Mouse (Mus musculus) layer of hippocampus, adult 8-10 months (tissue): ENCODE data around the gene H6pd. TPM values are rescaled to one million over a fixed set of nuclear protein-coding genes. Genes with fewer than 3 reads are reported as not detected.
"Not testable (repeated sequence)": the region's sequence is repeated elsewhere in the genome, so short reads cannot be mapped to it uniquely, and the experiment has no call there.

ENCODE experiments used
- DNase-seq, 2 experiments: peaks; one replicate each; pipeline ENCODE4 v3.0.0; 2022; ENCODE audit warnings: low spot score in 2 of 2
- total RNA-seq, 4 experiments: library from RNA; stranded (reverse); gene quantifications; 2 replicates each; pipeline ENCODE4 v1.2.4; 2022

The H6pd gene
- 10 to 100 TPM; 11.9 to 14.4 (median 14.1) TPM for total RNA-seq

- DNase-seq, result peak; percentile 76 to 80
These were observed at the start of gene H6pd for GRCm38 (mm10) chr4:150008853-150009586. Gene H6pd (minus strand): TSS chr4:150009023.

DNA sequence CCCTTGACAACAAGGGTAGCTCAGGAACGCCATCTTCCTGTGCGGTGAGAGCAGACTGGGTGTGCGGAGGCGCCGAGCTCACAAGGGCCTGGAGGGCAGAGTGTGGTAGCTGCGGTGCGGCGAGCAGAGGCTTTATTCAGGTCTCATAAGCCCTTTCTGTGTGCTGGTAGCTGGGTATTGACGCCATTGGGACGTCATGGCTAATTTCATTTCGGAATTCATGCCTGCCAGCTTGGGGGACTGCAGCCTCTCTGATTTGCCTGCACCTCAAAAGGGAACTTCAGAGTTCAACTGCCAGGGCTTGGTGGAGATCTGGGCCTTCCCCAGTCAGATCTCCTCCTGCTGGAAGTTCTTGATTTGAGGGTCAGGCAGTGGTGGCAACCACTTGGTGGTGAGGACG is 48.9 kb upstream of the H6pd start:
- no peak for DNase-seq

DNA sequence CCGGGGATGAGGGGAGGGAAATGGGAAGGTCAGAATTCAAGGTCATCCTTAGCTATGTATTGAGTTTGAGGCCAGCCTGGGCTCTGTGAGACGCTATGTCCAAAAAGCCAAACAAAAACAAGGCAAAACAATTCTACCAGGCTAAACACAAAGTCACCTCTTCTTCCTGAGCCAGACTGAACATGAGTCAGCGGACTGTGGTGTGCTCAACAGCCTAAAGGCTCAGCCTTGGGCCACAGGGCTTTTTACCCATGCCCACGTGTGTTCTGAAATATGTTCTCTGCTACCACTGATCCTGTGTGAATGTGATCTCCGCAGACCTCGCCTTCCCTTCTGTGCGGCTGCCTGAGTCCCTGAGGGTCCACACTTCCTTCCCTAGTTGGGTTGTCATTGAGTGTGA is 47.3 kb upstream of the H6pd start:
- DNase-seq, result no peak

- DNase-seq, result no peak
These were observed 43.6 kb upstream of the H6pd start for GRCm38 (mm10) chr4:150052380-150052779.

- no peak for DNase-seq
These were observed 42.7 kb upstream of the H6pd start for GRCm38 (mm10) chr4:150051514-150051913.

DNA sequence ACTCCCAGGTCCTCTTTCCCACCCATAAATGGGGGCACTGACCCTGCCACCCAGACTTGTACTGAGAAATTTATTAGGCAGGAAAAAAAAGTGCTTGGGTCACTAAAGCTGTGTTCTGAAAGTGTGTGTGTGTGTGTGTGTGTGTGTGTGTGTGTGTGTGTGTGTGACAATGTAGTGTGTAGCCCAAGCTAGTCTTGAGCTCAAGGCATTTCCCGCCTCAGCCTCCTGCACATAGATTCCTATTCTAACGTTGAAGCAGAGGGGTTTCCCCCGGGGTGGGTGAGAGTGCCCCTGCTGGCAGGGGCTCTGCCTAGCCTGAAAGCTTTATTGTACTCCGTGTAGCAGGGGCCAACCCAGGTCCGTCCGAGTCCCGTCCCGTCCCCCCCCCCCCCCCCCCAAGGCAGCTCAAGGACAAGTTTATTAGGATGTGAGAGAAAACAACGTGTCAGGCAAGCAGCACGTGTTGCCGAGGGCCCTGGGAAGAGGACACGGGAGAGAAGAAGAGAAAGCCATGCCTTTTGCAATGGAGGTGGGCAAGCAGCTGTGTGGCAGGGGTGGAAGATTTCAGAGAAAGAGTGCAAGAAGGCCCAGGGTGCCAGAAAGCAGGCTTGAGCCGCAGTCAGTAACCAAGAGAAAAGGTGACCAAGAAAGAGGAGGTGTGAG is 40.9 kb upstream of the H6pd start:
- DNase-seq, result no peak

GRCm38 (mm10) chr4:150049157-150049513 is 40.3 kb upstream of the H6pd start:
- DNase-seq, result no peak

GRCm38 (mm10) chr4:150048478-150049156 is 39.8 kb upstream of the H6pd start:
- no peak for DNase-seq

DNA sequence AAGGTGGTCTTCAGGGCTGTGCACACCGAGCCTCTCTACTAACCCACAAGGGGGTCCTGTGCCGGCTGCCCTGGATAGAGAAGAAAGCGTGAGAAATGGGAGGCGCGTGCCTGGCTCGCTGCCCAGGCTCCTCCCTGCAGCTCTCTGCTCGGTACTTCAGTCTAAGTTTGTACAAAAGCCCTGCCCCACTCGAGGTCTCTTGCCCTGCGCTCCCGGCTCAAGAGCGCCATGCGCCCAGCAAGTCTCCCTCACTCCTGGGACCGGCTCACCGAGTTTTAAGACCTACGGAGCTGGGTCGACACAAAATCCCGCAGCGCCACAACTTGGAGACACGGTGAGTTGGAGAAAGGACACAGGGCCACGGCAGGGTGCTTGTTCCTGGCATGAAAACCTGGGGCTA is 39.2 kb upstream of the H6pd start:
- no peak for DNase-seq

- DNase-seq, result no peak
These were observed 34.8 kb upstream of the H6pd start for GRCm38 (mm10) chr4:150043591-150043990.

DNA sequence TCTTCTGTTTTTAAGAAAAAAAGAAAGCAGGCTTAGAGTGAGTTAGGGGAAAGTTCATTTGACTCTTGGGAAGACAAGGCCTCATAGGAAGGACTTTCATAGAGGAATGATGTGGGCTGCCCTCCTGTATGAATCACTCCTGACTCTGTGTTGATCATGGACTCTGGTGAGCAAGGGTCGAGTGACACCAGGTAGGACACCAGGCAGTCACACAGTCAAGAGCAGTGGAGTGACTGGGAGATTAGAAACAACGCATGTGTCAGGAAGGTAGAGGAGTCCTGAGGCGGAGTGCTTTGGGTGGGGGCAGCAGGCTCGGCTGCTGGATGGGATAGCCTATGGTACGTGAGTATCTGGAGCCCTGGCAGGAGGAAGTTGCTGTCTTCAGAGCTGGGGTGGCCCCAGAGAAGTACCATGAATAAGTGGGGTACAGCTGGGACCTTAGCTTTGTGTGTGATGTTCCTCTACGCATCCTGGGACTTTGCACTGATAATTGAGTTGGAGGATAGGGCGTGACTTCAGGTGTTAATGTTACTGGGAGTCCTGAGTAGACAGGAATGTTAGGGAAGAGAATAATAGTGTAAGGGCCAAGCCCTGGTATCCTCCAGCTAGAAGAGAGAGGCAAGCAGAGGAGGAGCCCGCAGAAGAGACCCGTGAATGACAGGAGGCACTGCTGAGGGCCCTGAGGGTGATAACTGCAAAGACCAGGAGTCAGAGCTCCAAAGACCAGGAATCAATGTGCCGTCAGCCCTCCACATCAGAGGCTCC is 32.7 kb upstream of the H6pd start:
- DNase-seq, result no peak

DNA sequence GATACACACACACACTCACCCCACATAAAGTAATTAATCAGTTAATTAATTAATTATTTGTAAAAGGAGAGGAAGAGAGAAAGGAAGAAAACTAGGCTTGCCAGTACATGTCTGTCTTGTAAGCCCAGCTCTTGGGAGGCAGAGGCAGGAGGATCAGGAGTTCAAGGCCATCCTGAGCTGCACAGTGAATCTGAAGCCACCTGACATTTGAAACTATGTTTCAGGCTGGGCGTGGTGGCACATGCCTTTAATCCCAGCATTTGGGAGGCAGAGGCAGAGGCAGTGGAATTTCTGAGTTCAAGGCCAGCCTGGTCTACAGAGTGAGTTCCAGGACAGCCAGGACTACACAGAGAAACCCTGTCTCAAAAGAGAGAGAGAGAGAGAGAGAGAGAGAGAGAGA is 32.0 kb upstream of the H6pd start:
- not testable (repeated sequence) for DNase-seq

GRCm38 (mm10) chr4:150040003-150040581 is 31.3 kb upstream of the H6pd start:
- no peak for DNase-seq

DNA sequence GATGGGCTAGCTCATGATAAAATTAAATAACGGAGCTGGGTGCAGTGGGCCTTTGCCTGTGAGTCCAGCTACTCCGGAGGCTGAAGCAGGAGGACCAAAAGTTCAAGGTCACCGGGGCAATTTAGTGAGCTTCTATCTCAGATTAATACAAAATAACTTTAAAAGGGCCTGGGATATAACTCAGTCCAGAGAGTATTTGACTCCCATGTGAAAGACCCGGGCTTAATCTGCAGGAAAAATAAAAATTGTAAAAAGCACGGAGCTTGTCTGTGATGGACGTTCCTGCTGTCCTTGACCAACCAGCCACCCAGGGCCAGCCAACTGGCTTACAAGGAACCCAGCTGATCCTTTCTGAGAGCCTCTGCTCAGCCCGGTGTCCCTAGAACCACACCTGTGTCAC is 29.7 kb upstream of the H6pd start:
- no peak for DNase-seq

GRCm38 (mm10) chr4:150036094-150036493 is 27.3 kb upstream of the H6pd start:
- no peak for DNase-seq

DNA sequence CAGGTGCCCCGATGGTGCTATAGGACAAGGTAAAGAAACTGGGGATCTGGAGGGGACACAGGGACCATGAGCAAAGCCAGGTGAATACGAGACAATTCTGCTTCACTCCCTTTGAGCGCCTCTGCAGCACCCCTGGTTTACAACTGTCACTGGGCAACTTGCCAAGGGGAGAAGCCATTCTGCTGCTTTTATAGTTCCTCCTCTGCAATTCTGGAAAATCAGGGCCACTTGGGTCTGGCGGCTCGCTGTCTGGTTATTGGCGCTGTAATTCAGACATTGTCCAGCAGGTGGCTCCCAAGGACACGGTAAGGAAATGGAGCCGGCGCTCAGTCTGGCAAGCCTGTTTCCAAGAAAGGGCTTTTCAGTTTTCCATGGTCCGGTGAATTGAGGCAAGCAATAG is 26.5 kb upstream of the H6pd start:
- peak; percentile 74 to 93 for DNase-seq

DNA sequence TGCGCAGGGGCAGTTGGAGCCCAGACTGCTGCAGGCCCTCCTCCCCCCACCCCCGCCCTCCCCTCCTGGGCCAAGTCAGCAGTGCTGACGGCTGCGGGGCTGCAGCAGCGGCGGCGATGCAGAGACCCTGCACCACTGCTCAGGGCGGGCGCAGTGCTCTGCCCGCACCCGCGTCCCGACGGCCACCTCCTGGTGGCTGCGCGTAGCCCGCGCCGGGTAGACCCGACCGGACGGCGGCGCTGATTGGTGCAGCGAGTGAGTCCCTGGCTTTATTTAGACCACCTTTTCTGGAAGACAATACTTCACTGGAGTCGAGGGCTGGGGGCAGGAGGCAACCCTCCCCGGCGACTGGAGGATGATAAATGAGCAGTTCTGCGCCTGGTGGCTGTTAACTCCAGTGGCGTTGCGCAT is 24.4 kb upstream of the H6pd start:
- DNase-seq, result no peak

- no peak for DNase-seq
These were observed 22.5 kb upstream of the H6pd start for GRCm38 (mm10) chr4:150031234-150031890.

DNA sequence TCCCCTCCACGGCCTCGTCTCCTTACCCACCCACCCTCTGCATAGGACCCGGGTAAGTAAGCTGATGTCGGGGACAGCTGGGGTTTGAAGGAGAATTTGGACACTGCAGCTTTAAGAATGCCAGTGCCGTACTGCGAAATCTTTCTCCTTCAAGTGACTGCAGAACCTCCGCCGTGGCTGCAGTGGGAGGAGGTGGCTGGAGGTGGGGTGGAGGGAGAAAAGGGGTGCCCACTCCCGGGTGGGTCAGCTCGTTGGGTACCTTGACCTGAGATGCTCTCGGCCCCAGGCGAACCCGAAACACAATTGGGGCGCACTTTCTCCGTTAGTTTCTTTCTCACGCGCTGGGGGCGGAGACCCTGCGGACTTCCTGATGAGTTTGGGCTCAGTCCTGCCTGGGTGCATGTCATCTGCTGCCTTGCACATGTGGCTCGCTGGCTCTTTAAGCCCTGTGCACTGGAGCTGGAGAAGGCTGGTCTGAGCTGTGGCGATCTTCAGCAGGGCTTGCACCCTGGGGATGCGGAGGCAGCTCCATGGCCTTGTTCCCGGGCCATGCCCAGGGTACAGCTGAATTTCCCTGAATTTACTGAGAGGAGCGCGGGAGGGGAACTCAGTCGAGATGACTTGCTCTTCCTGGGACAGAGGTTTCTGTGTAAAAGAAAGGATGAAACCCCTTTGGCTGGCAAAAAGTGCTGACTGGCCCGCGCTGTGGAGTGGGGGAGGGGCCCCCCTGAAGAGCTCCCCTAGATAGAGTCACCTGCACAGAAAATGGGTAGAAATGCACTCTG is 21.8 kb upstream of the H6pd start:
- no peak for DNase-seq

DNA sequence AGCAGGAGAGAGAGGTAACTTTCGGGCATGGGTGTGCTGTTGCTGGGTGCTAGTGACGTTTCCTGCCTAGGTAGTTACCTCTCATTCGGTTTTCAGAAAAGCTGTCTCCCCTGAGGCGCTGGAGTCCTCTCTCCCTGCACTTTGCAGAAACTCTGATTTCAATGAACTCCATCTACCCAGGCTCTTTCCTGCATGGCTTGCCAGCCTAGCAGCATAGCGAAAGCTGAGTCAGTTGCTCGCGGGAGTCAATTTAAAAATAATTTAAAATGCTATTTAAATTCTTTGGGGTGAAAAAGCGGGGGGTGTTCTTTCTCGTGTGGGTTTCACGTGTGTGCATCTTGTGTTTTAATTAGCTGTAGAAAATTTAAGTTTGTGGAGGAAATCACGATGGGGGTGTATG is 21.1 kb upstream of the H6pd start:
- no peak for DNase-seq
